Mouse (Mus musculus): ENCODE measurements around the gene Fign. TPM values are rescaled to one million over a fixed set of nuclear protein-coding genes. Genes with fewer than 3 reads are reported as not detected.

The Fign gene
- polyA plus RNA-seq, 1 experiment from 2014 or later = 5.1 TPM

DNA sequence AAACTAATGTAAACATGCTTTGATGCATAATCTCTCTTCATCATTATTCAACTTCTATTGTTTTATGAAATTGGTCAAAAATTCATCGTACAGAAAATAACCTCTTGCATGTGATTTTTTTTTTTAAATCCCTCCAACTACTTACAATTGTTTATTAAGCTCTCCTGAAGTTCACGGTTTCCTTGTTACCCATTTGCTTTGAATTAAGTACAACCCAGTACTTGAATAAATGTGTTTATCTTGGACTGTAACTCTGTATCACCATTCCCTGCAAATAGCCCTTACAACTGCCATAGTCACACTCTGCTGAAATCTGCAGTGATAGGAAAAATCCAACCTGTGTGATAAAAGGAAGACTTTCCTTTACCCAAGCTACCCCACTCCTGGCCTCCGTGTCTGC, 19.3 kb downstream of the Fign start:
- H3K9me3 ChIP-seq (ENCODE audit: low read depth, low read length) = no peaks in the 10 kb centered on the region
- no peak overlapping the region for H3K9ac ChIP-seq
- no peak overlapping the region for H3K4me2 ChIP-seq

DNA sequence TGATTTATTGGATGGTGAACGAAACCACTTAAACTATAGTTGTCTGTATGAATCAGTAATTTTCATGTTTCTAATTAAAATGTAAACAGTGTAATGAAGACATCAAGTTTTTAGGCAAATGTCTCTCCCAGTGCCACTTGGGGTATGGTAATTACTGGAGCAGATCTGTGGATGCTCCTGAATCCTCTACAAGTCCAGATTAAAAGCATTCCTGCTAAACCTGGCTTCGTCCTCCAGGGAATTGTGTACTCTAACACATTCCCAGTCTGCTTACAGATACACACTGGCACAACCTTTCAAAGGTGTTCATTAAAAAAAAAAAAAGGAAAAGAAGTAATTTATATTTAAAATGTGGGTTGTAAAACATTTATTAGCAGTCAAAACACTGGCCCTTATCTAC, 20.0 kb downstream of the Fign start:
- H3K9me3 ChIP-seq (ENCODE audit: low read depth, low read length) = no peaks in the 10 kb centered on the region
- H3K4me2 ChIP-seq = no peak overlapping the region
- no peak overlapping the region for H3K4me3 ChIP-seq (ENCODE audit: low read depth, low read length)
- H3K4me1 ChIP-seq (ENCODE audit: insufficient read depth) = peaks cover 11% of the 10 kb centered on the region; the same call in 1 of the 2 replicates
- no peak overlapping the region for H3K9ac ChIP-seq
- H3K27me3 ChIP-seq (ENCODE audit: insufficient read depth, low read length) = no peaks in the 10 kb centered on the region
- DNase-seq (no peak), ATAC-seq (ENCODE audit: insufficient read depth) (no peak)
- TF ChIP-seq CTCF (IDR thresholded peaks at IDR 0.05; ENCODE audit: low read depth) = no peak
- 77% methylated on average over 2 of the region's 2 CpGs for WGBS
- H3K36me3 ChIP-seq (ENCODE audit: insufficient read depth) = no peaks in the 10 kb centered on the region
- H3K27ac ChIP-seq (ENCODE audit: low read depth) = no peak overlapping the region

More for the DNA sequence above, 19.3 kb downstream of the Fign start:
- Histone ChIP-seq H3K36me3 (ENCODE audit: insufficient read depth) (no peaks in the 10 kb centered on the region), H3K4me3 (ENCODE audit: low read depth, low read length) (no peak overlapping the region), H3K4me1 (ENCODE audit: insufficient read depth) (peaks cover 11% of the 10 kb centered on the region; the same call in 1 of the 2 replicates), H3K27me3 (ENCODE audit: insufficient read depth, low read length) (no peaks in the 10 kb centered on the region), H3K27ac (ENCODE audit: low read depth) (no peak overlapping the region)
- no peak for TF ChIP-seq CTCF (IDR thresholded peaks at IDR 0.05; ENCODE audit: low read depth)
- no peak for ATAC-seq (ENCODE audit: insufficient read depth)
- 38% methylated on average over 3 of the region's 3 CpGs for WGBS
- DNase-seq = no peak

DNA sequence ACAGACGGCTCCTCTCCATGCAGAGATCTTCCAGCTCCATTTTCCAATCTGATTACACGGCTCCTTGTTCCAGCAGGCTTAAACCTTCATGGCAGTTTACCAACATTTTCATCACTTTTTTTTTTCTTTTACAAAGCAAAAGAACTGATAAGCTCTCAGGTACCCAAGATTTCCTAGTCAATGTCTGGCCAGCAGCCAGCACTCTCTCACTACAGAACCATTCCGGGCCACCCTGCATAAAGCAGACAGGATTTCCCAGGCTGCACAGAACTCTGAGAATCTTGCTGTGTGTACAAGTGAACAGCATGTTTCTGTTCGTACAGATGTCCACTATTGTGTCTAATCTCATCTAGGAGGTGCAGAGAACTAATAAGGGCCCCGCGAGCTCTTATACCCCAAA, 22.0 kb downstream of the Fign start:
- no peak overlapping the region for H3K27ac ChIP-seq (ENCODE audit: low read depth)
- no peaks in the 10 kb centered on the region for H3K36me3 ChIP-seq (ENCODE audit: insufficient read depth)
- H3K4me1 ChIP-seq (ENCODE audit: insufficient read depth) = peaks cover 11% of the 10 kb centered on the region; the same call in 1 of the 2 replicates
- H3K4me3 ChIP-seq (ENCODE audit: low read depth, low read length) = no peak overlapping the region
- no peak overlapping the region for H3K9ac ChIP-seq
- H3K27me3 ChIP-seq (ENCODE audit: insufficient read depth, low read length) = no peaks in the 10 kb centered on the region
- peak; percentile 34 for DNase-seq
- peak overlapping the region; percentile 15; the same call in 1 of the 2 replicates for H3K4me2 ChIP-seq
- no peak for ATAC-seq (ENCODE audit: insufficient read depth)
- 52% methylated on average over 6 of the region's 6 CpGs for WGBS
- no peaks in the 10 kb centered on the region for H3K9me3 ChIP-seq (ENCODE audit: low read depth, low read length)
- no peak for TF ChIP-seq CTCF (IDR thresholded peaks at IDR 0.05; ENCODE audit: low read depth)

DNA sequence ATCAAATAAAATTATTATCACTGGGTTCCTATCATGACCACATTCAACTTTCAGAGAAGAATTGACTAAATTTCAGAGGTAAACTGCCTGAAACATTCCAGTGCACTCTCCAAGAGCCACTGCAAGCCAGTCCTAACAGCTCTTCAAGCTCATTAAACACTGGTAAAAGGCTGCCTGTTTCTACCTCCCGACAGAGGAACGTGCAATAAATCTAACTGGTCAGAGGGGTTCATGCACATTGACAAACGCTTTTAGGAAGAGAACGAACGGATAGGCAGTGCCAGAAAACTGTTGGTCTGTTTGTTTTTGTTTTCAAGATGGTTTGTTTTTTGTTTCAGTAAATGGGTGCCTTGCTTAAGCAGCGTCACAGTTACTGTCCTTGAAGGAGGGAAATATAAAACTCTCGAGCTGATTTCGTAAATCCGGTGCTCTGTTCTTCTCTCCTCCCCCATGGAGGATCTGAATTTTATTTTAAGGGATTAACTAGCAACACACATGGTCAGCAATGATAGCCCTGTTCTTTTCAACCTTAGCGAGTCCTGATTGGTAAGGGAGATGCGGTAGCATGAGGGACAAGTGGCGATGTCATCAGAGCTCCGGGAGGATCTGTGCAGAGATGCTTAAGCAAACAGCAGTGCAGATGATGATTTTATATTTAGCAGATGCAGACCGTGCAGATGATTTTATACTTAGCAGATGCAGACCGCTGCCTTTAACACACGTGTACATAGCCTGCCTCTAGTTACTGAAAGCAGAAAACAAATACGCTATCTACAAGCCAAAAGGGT, 23.0 kb downstream of the Fign start:
- DNase-seq = no peak
- no peaks in the 10 kb centered on the region for H3K27me3 ChIP-seq (ENCODE audit: insufficient read depth, low read length)
- H3K36me3 ChIP-seq (ENCODE audit: insufficient read depth) = no peaks in the 10 kb centered on the region
- TF ChIP-seq CTCF (IDR thresholded peaks at IDR 0.05; ENCODE audit: low read depth) = no peak
- WGBS = 28% methylated on average over 17 of the region's 17 CpGs
- peaks cover 8% of the 10 kb centered on the region; the same call in 1 of the 2 replicates for H3K4me1 ChIP-seq (ENCODE audit: insufficient read depth)
- no peak overlapping the region for H3K4me3 ChIP-seq (ENCODE audit: low read depth, low read length)
- H3K27ac ChIP-seq (ENCODE audit: low read depth) = no peak overlapping the region
- ATAC-seq (ENCODE audit: insufficient read depth) = peak; percentile 33; the same call in 1 of the 2 replicates
- H3K9ac ChIP-seq = no peak overlapping the region
- H3K4me2 ChIP-seq = peak overlapping the region; percentile 46
- H3K9me3 ChIP-seq (ENCODE audit: low read depth, low read length) = no peaks in the 10 kb centered on the region

DNA sequence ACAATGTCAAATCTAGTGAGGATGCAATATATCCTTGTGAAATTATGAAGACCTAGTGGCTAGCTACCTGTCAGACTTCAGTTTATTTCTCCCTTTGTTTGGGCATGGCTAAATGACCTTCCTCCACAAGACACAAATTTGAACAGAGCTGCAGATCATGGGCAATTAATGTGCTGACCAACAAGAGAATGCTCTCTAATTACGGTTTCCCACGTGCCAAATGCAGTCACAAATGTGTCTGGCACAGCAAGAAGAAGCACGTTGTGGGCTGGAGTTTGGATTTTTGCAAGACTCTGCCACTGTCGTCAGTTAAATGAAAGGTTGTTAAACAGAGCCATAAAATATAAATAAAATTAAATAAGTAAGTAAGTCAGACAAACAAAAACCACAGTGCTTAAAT, 25.7 kb downstream of the Fign start:
- no peak for TF ChIP-seq CTCF (IDR thresholded peaks at IDR 0.05; ENCODE audit: low read depth)
- H3K9me3 ChIP-seq (ENCODE audit: low read depth, low read length) = no peaks in the 10 kb centered on the region
- no peaks in the 10 kb centered on the region for H3K36me3 ChIP-seq (ENCODE audit: insufficient read depth)
- WGBS = 69% methylated on average over 4 of the region's 4 CpGs
- no peak overlapping the region for H3K4me3 ChIP-seq (ENCODE audit: low read depth, low read length)
- no peak overlapping the region for H3K9ac ChIP-seq
- peaks cover 3% of the 10 kb centered on the region; the same call in 1 of the 2 replicates for H3K4me1 ChIP-seq (ENCODE audit: insufficient read depth)
- no peaks in the 10 kb centered on the region for H3K27me3 ChIP-seq (ENCODE audit: insufficient read depth, low read length)
- no peak overlapping the region for H3K4me2 ChIP-seq
- no peak for ATAC-seq (ENCODE audit: insufficient read depth)
- H3K27ac ChIP-seq (ENCODE audit: low read depth) = no peak overlapping the region
- no peak for DNase-seq

DNA sequence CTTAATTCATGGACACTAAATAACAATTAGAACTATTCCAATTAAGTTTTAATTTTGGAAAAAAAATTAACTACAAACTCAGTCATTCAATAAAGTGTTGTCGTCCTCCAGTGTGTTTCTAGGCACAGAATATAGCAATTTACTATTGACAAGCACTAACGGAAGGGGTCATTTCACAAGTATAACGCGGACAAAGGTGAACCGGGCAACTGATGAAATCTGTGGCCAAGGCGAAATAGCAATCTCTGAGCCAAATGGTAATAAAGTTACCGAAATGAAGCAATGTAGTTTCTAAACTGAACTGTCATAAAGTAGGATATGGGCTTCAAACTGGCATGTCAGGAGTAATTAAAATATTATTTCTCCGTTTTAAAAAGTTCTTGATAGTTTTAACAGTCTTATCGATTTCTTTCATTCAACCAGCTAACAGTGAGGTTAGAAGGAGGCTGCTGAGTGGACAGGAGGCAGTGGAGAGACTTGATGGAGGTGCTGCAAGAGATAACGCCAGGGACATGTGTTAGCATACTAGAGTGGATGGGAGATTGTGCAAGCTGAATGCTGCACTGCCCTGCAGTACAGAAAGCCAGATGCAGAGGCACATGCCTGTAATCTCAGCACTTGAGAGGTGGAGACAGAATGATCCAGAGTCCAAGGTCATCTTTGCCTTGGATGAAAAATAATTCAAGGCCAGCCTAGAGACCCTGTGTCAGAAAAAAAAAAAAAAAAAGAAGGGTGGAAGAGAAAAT, 27.7 kb downstream of the Fign start:
- H3K4me2 ChIP-seq = no peak overlapping the region
- no peak for ATAC-seq (ENCODE audit: insufficient read depth)

DNA sequence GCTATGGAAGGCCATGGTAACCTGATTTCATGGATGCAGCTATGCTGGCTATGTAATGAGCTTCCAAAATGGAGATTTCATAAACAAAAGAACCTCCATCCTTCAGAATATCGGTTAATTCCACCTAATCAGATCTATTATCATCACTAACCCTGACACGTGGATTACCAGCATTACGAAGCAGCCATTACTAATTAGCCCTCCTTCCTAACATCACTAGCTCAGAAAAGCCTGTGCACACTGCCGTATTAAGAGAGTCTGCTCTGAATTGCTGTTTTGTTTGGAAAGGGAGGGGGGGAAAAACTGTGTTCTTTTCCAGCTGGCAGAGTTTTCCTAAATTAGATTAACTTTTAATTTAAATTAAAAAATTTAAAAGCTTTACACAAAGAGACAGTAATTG, 32.3 kb downstream of the Fign start:
- Histone ChIP-seq H3K9me3 (ENCODE audit: low read depth, low read length) (no peaks in the 10 kb centered on the region), H3K4me2 (no peak overlapping the region), H3K4me1 (ENCODE audit: insufficient read depth) (no peaks in the 10 kb centered on the region), H3K9ac (no peak overlapping the region), H3K36me3 (ENCODE audit: insufficient read depth) (no peaks in the 10 kb centered on the region), H3K27me3 (ENCODE audit: insufficient read depth, low read length) (no peaks in the 10 kb centered on the region), H3K4me3 (ENCODE audit: low read depth, low read length) (no peak overlapping the region), H3K27ac (ENCODE audit: low read depth) (no peak overlapping the region)
- ATAC-seq (ENCODE audit: insufficient read depth) = no peak
- DNase-seq = no peak
- TF ChIP-seq CTCF (IDR thresholded peaks at IDR 0.05; ENCODE audit: low read depth) = no peak
- WGBS = 88% methylated on average over 4 of the region's 4 CpGs

More for the DNA sequence above, 27.7 kb downstream of the Fign start:
- no peaks in the 10 kb centered on the region for H3K36me3 ChIP-seq (ENCODE audit: insufficient read depth)
- H3K4me1 ChIP-seq (ENCODE audit: insufficient read depth) = no peaks in the 10 kb centered on the region
- no peak overlapping the region for H3K4me3 ChIP-seq (ENCODE audit: low read depth, low read length)
- 77% methylated on average over 10 of the region's 10 CpGs for WGBS
- no peaks in the 10 kb centered on the region for H3K9me3 ChIP-seq (ENCODE audit: low read depth, low read length)
- TF ChIP-seq CTCF (IDR thresholded peaks at IDR 0.05; ENCODE audit: low read depth) = no peak
- no peak overlapping the region for H3K9ac ChIP-seq
- H3K27me3 ChIP-seq (ENCODE audit: insufficient read depth, low read length) = no peaks in the 10 kb centered on the region
- no peak overlapping the region for H3K27ac ChIP-seq (ENCODE audit: low read depth)
- no peak for DNase-seq

Measured in lung, embryonic 14.5 days (tissue).